Mouse (Mus musculus) liver, embryonic 12.5 days (tissue): ENCODE measurements around the gene Camsap3. TPM values are rescaled to one million over a fixed set of nuclear protein-coding genes. Genes with fewer than 3 reads are reported as not detected.

Experiments used
- ATAC-seq: fragments of 200-750 bp; cut with Nextera tagmentation; 2 replicates; pipeline ENCODE4 v1.8.0; 2017; ENCODE audit warnings: moderate number of reproducible peaks, mild to moderate bottlenecking, moderate library complexity
- H3K27ac ChIP-seq: fragments of 300-500 bp; sonication (generic); 2 replicates; pipeline ENCODE4 v1.5.1; 2016; ENCODE audit warnings: mild to moderate bottlenecking
- H3K27me3 ChIP-seq: fragments of 300-500 bp; sonication (generic); replicated peaks from 2 replicates; pipeline ENCODE4 v1.6.1; 2016; ENCODE audit warnings: mild to moderate bottlenecking, moderate library complexity
- H3K36me3 ChIP-seq: fragments of 300-500 bp; sonication (generic); 2 replicates; pipeline ENCODE4 v1.6.1; 2016; ENCODE audit warnings: mild to moderate bottlenecking, moderate library complexity
- H3K4me1 ChIP-seq: fragments of 300-500 bp; sonication (generic); 2 replicates; pipeline ENCODE4 v1.6.1; 2016
- H3K4me2 ChIP-seq: fragments of 300-500 bp; sonication (generic); 2 replicates; pipeline ENCODE4 v1.6.1; 2016; ENCODE audit warnings: mild to moderate bottlenecking, moderate library complexity
- H3K4me3 ChIP-seq: fragments of 300-500 bp; sonication (generic); 2 replicates; pipeline ENCODE4 v1.5.1; 2016; ENCODE audit warnings: mild to moderate bottlenecking, moderate library complexity
- H3K9ac ChIP-seq: fragments of 300-500 bp; sonication (generic); 2 replicates; pipeline ENCODE4 v1.6.1; 2016; ENCODE audit warnings: mild to moderate bottlenecking, moderate library complexity
- H3K9me3 ChIP-seq: fragments of 300-500 bp; sonication (generic); replicated peaks from 2 replicates; pipeline ENCODE4 v1.6.1; 2016; ENCODE audit warnings: mild to moderate bottlenecking, moderate library complexity
- WGBS: fragments of 180-500 bp; shearing (Covaris S2); methylation state at CpG from one replicate; pipeline ENCODE4 v1.1.7; 2016; ENCODE audit not compliant: insufficient replicate concordance; 5-methylcytosine and 5-hydroxymethylcytosine counted together
- polyA plus RNA-seq: library from polyadenylated mRNA; unstranded; fragments of >200 nt; fragmentation: Nextera tagmentation; extraction: Ambion mirVana; gene quantifications from 2 replicates; pipeline ENCODE4 v1.2.1, GENCODE M21; 2016

Gene Camsap3
- 2.0 and 2.2 TPM in 2 replicates for polyA plus RNA-seq

DNA sequence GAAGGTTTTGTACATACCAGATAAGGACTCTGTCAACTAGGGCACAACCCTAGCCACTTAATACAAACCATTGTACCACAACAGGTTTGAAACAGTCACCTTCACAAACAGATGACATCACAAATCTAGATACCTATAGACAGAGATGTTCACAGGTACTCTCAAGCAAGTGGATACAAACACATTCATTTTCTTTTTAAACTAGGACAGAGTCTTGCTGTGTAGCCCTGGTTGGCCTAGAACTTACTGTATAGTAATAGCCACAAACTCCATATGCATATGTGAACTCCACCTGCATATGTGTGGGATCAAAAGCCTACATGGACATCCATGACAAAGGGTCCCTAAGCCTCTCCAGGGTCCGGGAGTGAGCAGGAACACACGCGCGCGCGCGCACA is at the start of gene Camsap3:
Gene Camsap3, plus strand, starts transcription at position 301 of the 398 bp plus-strand sequence.
- peak within 1 kb of the TSS; percentile 93 for H3K4me2 ChIP-seq
- H3K9me3 ChIP-seq: no peaks in the 10 kb centered on the region
- no peaks in the 10 kb centered on the region for H3K36me3 ChIP-seq
- H3K27ac ChIP-seq: peak within 1 kb of the TSS; percentile 37; the same call in 1 of the 2 replicates
- H3K9ac ChIP-seq: peak within 1 kb of the TSS; percentile 64
- peaks cover 19% of the 10 kb centered on the region for H3K27me3 ChIP-seq
- 16% methylated on average over 7 of the region's 7 CpGs for WGBS
- peak within 1 kb of the TSS; percentile 67 for H3K4me3 ChIP-seq
- ATAC-seq: no peak; the same call in 1 of the 2 replicates
- peaks cover 32% of the 10 kb centered on the region for H3K4me1 ChIP-seq

DNA sequence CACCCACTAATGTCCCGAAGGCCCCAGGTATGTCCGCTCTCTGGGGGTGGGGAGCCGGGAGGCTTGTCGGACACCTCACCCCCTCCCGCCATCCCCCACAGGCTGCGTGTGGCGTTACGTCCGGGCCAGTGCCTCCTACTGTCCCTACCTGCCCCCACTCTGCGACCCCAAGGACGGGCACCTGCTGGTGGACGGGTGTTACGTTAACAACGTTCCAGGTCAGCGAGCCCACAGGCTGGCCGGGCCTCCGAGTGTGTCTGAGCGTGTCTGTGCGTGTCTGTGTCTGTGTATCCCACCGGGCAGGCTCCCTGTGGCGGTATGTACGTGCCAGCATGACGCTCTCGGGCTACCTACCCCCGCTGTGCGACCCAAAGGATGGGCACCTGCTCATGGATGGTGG is 49.4 kb upstream of the Camsap3 start:
- H3K36me3 ChIP-seq: peaks cover 81% of the 10 kb centered on the region
- no peak overlapping the region for H3K4me2 ChIP-seq
- no peak overlapping the region for H3K9ac ChIP-seq
- H3K4me3 ChIP-seq: no peak overlapping the region
- WGBS: 88% methylated on average over 26 of the region's 26 CpGs
- no peak for ATAC-seq
- H3K9me3 ChIP-seq: no peaks in the 10 kb centered on the region
- H3K27me3 ChIP-seq: no peaks in the 10 kb centered on the region
- H3K27ac ChIP-seq: no peak overlapping the region
- H3K4me1 ChIP-seq: peaks cover 16% of the 10 kb centered on the region

DNA sequence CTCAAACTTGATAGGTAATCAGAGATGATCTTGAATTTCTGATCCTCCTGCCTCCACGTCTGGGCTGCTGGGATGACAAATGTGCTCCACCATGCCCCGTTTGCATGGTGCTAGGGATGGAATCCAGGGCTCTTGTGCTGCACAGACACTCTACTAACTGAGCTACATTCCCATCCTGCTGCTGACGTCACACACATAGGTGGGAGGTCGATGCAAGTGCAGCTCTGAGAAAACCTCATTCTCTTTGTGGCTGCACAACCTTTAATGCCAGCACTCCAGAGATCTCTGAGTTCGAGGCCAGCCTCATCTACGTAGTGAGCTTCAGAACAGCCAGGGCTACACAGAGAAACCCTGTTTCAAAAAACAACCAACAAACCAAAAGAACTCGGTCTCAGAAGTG is 47.9 kb upstream of the Camsap3 start:
- ATAC-seq: no peak
- peaks cover 85% of the 10 kb centered on the region for H3K36me3 ChIP-seq
- 78% methylated on average over 7 of the region's 7 CpGs for WGBS

DNA sequence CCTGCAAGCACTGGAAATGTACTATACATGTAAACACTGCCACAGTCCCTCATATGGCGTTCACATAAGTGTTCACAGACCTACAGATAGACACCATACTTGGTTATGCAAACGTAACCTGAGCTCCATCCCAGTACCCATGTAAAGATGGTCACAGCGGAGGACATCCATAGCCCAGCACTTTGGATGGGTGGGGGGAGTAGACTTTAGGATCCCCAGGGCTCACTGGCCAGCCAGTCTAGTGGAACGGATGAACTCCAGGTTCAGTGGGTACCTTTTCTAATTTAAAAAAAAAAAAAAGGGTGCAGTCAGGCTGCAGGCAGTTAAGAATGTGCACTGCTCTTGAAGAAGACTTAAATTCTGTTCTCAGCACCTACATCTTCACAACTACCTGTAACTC is 47.0 kb upstream of the Camsap3 start:
- no peak overlapping the region for H3K27ac ChIP-seq
- WGBS: 85% methylated on average over 4 of the region's 4 CpGs

More for the DNA sequence above, 47.9 kb upstream of the Camsap3 start:
- no peak overlapping the region for H3K27ac ChIP-seq
- no peak overlapping the region for H3K9ac ChIP-seq
- no peak overlapping the region for H3K4me2 ChIP-seq
- no peaks in the 10 kb centered on the region for H3K9me3 ChIP-seq
- H3K27me3 ChIP-seq: no peaks in the 10 kb centered on the region
- peaks cover 16% of the 10 kb centered on the region for H3K4me1 ChIP-seq
- H3K4me3 ChIP-seq: no peak overlapping the region

DNA sequence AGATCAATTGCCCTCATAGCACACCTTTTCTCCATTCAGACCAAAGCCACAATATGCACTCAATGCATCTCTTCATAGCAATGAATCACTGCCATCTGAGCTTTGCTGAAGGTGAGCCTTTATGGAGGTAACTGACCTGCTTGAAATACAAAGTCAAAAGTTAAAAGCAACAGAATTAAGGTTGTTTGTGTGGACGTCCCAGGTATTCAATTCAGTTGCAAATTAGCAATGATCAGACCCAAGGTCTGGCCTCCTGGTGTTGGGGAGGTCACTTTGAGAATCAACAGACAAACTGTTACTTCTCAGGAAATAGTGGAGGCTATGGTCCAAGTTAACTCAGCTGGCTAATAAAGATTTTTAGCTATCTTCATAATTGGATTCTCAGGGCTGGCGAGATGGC is 40.6 kb upstream of the Camsap3 start:
- H3K27ac ChIP-seq: no peak overlapping the region
- no peak overlapping the region for H3K9ac ChIP-seq
- no peaks in the 10 kb centered on the region for H3K27me3 ChIP-seq
- WGBS: 79% methylated on average over 2 of the region's 2 CpGs
- H3K9me3 ChIP-seq: no peaks in the 10 kb centered on the region
- no peak overlapping the region for H3K4me2 ChIP-seq
- peaks cover 31% of the 10 kb centered on the region for H3K36me3 ChIP-seq
- no peak for ATAC-seq
- no peak overlapping the region for H3K4me3 ChIP-seq
- no peaks in the 10 kb centered on the region for H3K4me1 ChIP-seq

More for the DNA sequence above, 47.0 kb upstream of the Camsap3 start:
- no peak overlapping the region for H3K4me3 ChIP-seq
- H3K9ac ChIP-seq: no peak overlapping the region
- no peaks in the 10 kb centered on the region for H3K27me3 ChIP-seq
- ATAC-seq: no peak
- H3K9me3 ChIP-seq: no peaks in the 10 kb centered on the region
- no peak overlapping the region for H3K4me2 ChIP-seq
- peaks cover 90% of the 10 kb centered on the region for H3K36me3 ChIP-seq
- H3K4me1 ChIP-seq: peaks cover 16% of the 10 kb centered on the region

DNA sequence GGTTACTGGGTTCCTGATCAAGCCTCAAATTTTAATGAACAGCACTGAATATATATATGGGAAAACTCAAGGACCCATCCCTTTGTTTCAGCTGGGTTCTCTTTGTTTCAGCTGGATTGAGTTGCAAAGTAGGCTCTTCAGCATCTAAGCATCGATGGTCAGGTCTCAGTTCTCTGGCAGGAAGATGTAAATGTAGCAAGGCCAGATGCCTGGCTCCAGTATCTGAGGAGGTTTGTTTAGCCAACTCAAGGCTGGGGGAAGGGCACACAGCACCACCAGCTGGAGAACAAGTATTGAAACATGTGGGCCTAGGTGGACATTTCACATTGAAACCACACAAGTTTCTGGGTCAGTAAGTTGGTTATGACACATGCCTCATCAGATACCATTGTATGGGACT is 34.9 kb upstream of the Camsap3 start:
- Histone ChIP-seq H3K27ac (no peak overlapping the region), H3K9ac (no peak overlapping the region), H3K4me3 (no peak overlapping the region), H3K36me3 (no peaks in the 10 kb centered on the region), H3K27me3 (no peaks in the 10 kb centered on the region), H3K4me2 (no peak overlapping the region), H3K4me1 (no peaks in the 10 kb centered on the region), H3K9me3 (no peaks in the 10 kb centered on the region)
- WGBS: 80% methylated on average over 1 of the region's 1 CpGs
- ATAC-seq: no peak

DNA sequence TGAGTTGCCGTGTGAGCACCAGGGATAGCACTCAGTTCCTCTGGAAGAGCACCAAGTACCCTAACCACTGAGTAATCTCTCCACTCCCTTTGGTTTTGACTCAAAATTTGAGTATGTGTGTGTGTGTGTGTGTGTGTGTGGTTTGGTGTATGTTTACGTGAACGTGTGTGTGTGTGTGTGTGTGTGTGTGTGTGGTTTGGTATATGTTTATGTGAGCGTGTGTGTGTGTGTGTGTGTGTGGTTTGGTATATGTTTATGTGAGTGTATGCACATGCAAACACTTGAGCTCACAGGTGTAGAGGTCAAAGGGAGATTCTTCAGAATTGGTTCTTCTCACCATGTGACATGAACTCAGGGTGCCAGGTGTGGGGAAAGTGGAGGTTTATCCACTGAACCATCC is 31.0 kb upstream of the Camsap3 start:
- no peak overlapping the region for H3K4me3 ChIP-seq
- no peaks in the 10 kb centered on the region for H3K36me3 ChIP-seq
- H3K9me3 ChIP-seq: no peaks in the 10 kb centered on the region
- H3K27me3 ChIP-seq: 0 out of 2 replicates have a peak, but pooled peaks cover 3% of the 10 kb centered on the region
- no peak overlapping the region for H3K9ac ChIP-seq
- H3K4me2 ChIP-seq: no peak overlapping the region
- no peak overlapping the region for H3K27ac ChIP-seq
- peak; percentile 77 for ATAC-seq
- 56% methylated on average over 4 of the region's 4 CpGs for WGBS
- H3K4me1 ChIP-seq: no peaks in the 10 kb centered on the region

DNA sequence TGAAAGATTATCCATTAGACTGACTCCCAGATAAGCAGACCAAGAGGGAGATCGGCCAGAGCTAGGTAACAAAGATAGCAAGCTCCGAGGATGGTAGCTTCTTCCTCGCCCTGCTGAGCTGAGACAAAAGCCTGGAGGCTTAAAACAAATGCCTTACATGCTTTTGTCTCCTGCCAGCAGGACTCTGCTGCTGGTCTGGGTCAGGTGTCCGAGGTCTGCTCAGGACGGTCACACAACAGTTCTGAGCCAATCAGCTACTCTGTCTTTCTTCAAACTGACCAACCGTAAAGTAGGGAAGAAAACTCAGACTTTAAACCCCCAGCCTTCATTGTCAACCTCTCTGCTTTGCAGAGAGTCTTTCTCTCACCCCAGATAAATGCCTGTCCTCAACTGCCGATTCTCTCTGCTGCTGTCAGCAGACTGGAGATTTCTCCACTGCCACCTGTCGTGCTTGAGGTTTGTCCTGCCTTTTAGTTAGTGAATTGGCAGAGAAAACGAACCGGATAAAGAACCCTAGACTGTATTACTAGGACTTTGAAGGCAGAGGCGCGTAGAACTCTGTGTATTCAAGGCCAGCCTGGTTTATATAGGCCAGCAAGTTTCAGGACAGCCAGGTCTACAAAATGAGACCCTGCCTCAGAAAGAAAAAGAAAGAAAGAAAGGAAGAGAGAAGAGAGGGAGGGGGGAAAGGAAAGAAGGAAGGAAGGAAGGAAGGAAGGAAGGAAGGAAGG is 19.3 kb upstream of the Camsap3 start, which contains the start of gene C330021F23Rik:
Gene C330021F23Rik, plus strand, starts transcription at position 350 of the 731 bp plus-strand sequence.
- WGBS: 11% methylated on average over 12 of the region's 12 CpGs
- Histone ChIP-seq H3K4me3 (peak within 1 kb of the TSS; percentile 23), H3K9ac (peak within 1 kb of the TSS; percentile 14; the same call in 1 of the 2 replicates), H3K36me3 (no peaks in the 10 kb centered on the region), H3K27ac (peak within 1 kb of the TSS; percentile 64), H3K27me3 (no peaks in the 10 kb centered on the region), H3K4me2 (peak within 1 kb of the TSS; percentile 42), H3K9me3 (no peaks in the 10 kb centered on the region), H3K4me1 (peaks cover 6% of the 10 kb centered on the region; the same call in 1 of the 2 replicates)
- peak; percentile 69 for ATAC-seq

DNA sequence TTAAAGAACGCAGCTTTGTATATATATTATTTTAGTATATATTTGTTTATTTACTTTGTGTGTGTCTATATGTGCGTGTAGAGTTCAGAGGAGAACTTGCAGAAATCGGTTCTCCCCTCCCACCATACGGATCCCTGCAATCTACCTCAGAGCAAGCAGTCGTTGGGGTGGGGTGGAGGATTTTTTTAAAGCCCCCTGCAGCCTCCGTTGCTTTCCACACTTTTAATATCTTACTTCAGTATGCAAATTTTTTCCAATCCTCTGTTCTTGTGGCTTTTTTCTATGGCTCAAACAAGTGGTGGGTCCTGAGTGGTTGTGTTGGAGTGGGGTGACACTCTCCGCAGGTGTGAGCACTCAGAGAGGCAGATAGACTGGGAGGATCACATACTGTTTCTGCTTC is 18.7 kb upstream of the Camsap3 start:
- Histone ChIP-seq H3K27ac (peak overlapping the region; percentile 36; the same call in 1 of the 2 replicates), H3K4me2 (peak overlapping the region; percentile 42), H3K9me3 (no peaks in the 10 kb centered on the region), H3K4me3 (peak overlapping the region; percentile 23), H3K9ac (peak overlapping the region; percentile 14; the same call in 1 of the 2 replicates), H3K4me1 (peaks cover 6% of the 10 kb centered on the region; the same call in 1 of the 2 replicates), H3K36me3 (no peaks in the 10 kb centered on the region), H3K27me3 (no peaks in the 10 kb centered on the region)
- ATAC-seq: no peak
- 16% methylated on average over 7 of the region's 7 CpGs for WGBS

DNA sequence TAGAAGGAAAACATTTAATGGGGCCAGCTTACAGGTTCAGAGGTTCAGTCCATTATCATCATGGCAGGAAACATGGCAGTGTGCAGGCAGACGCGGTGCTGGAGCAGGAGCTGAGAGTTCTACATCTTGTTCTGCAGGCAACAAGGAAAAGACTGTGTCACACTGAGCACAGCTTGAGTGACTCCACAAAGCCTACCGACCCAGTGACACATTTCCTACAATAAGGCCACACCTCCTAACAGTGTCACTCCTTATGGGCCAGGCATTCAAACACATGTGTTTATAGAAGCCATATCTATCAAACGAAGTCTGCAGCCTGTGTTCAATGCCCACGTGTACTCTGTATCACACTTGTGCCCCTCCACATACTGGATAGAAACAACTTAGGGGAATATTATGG is 17.3 kb upstream of the Camsap3 start:
- no peak overlapping the region for H3K4me2 ChIP-seq
- no peak overlapping the region for H3K4me3 ChIP-seq
- no peaks in the 10 kb centered on the region for H3K27me3 ChIP-seq
- no peak overlapping the region for H3K27ac ChIP-seq
- no peak overlapping the region for H3K9ac ChIP-seq
- H3K36me3 ChIP-seq: no peaks in the 10 kb centered on the region
- WGBS: 68% methylated on average over 5 of the region's 5 CpGs
- H3K4me1 ChIP-seq: peaks cover 6% of the 10 kb centered on the region; the same call in 1 of the 2 replicates
- H3K9me3 ChIP-seq: no peaks in the 10 kb centered on the region
- no peak for ATAC-seq

DNA sequence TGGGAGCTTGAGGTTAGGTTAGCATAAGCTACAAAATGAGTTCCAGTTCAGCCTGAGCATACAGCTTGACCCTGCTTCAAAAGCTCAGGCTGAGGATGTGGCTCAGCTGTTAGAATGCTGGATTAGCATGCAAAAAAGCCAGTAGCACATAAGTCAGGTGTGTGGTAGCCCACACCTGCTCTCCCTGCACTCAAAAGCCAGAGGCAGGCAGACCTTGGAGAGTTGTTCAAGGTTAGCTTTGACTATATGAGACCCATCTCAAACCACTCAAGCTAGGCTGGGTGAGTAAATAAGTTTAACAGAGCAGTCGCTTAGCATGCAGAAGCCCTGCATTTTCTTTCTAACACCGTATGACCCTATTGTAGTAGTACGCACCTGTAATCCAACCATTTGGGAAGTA is 12.5 kb upstream of the Camsap3 start:
- ATAC-seq: no peak
- WGBS: 76% methylated on average over 3 of the region's 3 CpGs

DNA sequence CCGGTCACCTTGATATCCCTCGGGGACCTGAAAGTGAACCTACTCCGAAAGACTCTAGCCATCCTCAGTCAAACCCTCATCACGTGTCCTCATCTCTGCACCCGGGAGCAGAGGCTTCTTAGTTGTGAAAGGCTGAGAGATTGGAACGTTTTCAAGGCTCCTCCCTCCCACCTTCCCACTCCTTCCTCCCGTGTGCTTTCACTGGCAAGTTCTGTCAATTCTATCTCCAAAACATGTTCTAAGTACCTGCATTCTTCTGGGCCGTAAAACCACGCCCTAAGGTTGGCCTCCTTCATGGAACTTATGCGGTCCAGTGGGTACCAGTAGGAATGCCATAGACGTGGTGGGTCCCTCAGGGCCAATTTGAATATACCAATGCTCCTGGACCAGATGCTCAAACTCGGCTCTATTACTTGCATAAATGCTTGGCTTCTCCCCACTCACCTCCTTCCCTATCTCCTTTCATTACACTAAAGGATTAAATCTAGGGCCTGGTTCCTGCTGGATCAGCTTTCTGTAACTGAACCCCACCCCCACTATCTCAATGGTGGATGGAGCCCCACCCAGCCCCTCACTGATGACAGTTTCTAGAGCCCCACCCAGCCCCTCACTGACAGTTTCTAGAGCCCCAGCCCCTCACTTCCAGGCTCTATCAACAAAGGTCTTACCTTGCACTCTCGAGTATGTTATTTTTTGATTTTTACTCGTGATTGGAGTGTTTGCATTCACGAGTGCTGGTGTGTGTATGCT is 10.7 kb upstream of the Camsap3 start:
- Histone ChIP-seq H3K4me3 (no peak overlapping the region), H3K4me2 (no peak overlapping the region), H3K9me3 (no peaks in the 10 kb centered on the region), H3K4me1 (peaks cover 8% of the 10 kb centered on the region), H3K27me3 (0 out of 2 replicates have a peak, but pooled peaks cover 3% of the 10 kb centered on the region), H3K27ac (no peak overlapping the region), H3K9ac (no peak overlapping the region), H3K36me3 (no peaks in the 10 kb centered on the region)
- WGBS: 59% methylated on average over 15 of the region's 15 CpGs
- ATAC-seq: no peak

More for the DNA sequence above, 12.5 kb upstream of the Camsap3 start:
- H3K4me1 ChIP-seq: peaks cover 8% of the 10 kb centered on the region
- H3K27ac ChIP-seq: no peak overlapping the region
- H3K36me3 ChIP-seq: no peaks in the 10 kb centered on the region
- H3K4me3 ChIP-seq: no peak overlapping the region
- 0 out of 2 replicates have a peak, but pooled peaks cover 3% of the 10 kb centered on the region for H3K27me3 ChIP-seq
- H3K9ac ChIP-seq: no peak overlapping the region
- H3K9me3 ChIP-seq: no peaks in the 10 kb centered on the region
- H3K4me2 ChIP-seq: no peak overlapping the region
